Mouse (Mus musculus): ENCODE results near the gene Sept9. TPM values are rescaled to one million over a fixed set of nuclear protein-coding genes. Genes with fewer than 3 reads are reported as not detected.

The Sept9 gene
- total RNA-seq, 1 experiment from 2014 or later = 171 TPM

- ATAC-seq (replicated peaks in 1 of 2; ENCODE audit: insufficient read depth in 1 of 2, low FRiP score in 2 of 2, low TSS enrichment in 1 of 2, low read depth in 1 of 2, poor library complexity in 2 of 2, severe bottlenecking in 2 of 2) = no peak
Measured at GRCm38 (mm10) chr11:117201846-117202245, 2.4 kb downstream of the Sept9 start.

- ATAC-seq (replicated peaks in 1 of 2; ENCODE audit: insufficient read depth in 1 of 2, low FRiP score in 2 of 2, low TSS enrichment in 1 of 2, low read depth in 1 of 2, poor library complexity in 2 of 2, severe bottlenecking in 2 of 2) = no peak
Measured at GRCm38 (mm10) chr11:117204606-117205005, 5.1 kb downstream of the Sept9 start.

GRCm38 (mm10) chr11:117205042-117205441 is 5.6 kb downstream of the Sept9 start:
- no peak for ATAC-seq (replicated peaks in 1 of 2; ENCODE audit: insufficient read depth in 1 of 2, low FRiP score in 2 of 2, low TSS enrichment in 1 of 2, low read depth in 1 of 2, poor library complexity in 2 of 2, severe bottlenecking in 2 of 2)

- ATAC-seq (replicated peaks in 1 of 2; ENCODE audit: insufficient read depth in 1 of 2, low FRiP score in 2 of 2, low TSS enrichment in 1 of 2, low read depth in 1 of 2, poor library complexity in 2 of 2, severe bottlenecking in 2 of 2) = no peak
Measured at GRCm38 (mm10) chr11:117205447-117205846, 6.0 kb downstream of the Sept9 start.

GRCm38 (mm10) chr11:117207436-117207835 is 8.0 kb downstream of the Sept9 start:
- no peak for ATAC-seq (replicated peaks in 1 of 2; ENCODE audit: insufficient read depth in 1 of 2, low FRiP score in 2 of 2, low TSS enrichment in 1 of 2, low read depth in 1 of 2, poor library complexity in 2 of 2, severe bottlenecking in 2 of 2)

GRCm38 (mm10) chr11:117208151-117208673 is 8.8 kb downstream of the Sept9 start:
- ATAC-seq (replicated peaks in 1 of 2; ENCODE audit: insufficient read depth in 1 of 2, low FRiP score in 2 of 2, low TSS enrichment in 1 of 2, low read depth in 1 of 2, poor library complexity in 2 of 2, severe bottlenecking in 2 of 2) = no peak

- ATAC-seq (replicated peaks in 1 of 2; ENCODE audit: insufficient read depth in 1 of 2, low FRiP score in 2 of 2, low TSS enrichment in 1 of 2, low read depth in 1 of 2, poor library complexity in 2 of 2, severe bottlenecking in 2 of 2) = no peak
Measured at GRCm38 (mm10) chr11:117216713-117217112, 17.3 kb downstream of the Sept9 start.

GRCm38 (mm10) chr11:117218070-117218469 is 18.6 kb downstream of the Sept9 start:
- ATAC-seq (replicated peaks in 1 of 2; ENCODE audit: insufficient read depth in 1 of 2, low FRiP score in 2 of 2, low TSS enrichment in 1 of 2, low read depth in 1 of 2, poor library complexity in 2 of 2, severe bottlenecking in 2 of 2) = no peak

- no peak for ATAC-seq (replicated peaks in 1 of 2; ENCODE audit: insufficient read depth in 1 of 2, low FRiP score in 2 of 2, low TSS enrichment in 1 of 2, low read depth in 1 of 2, poor library complexity in 2 of 2, severe bottlenecking in 2 of 2)
Measured at GRCm38 (mm10) chr11:117218498-117218897, 19.0 kb downstream of the Sept9 start.

- peak; percentile 30 to 75; a peak in 2 of 4 replicates for ATAC-seq (replicated peaks in 1 of 2; ENCODE audit: insufficient read depth in 1 of 2, low FRiP score in 2 of 2, low TSS enrichment in 1 of 2, low read depth in 1 of 2, poor library complexity in 2 of 2, severe bottlenecking in 2 of 2)
Measured at GRCm38 (mm10) chr11:117220777-117221176, 21.3 kb downstream of the Sept9 start.

- 0 out of 4 replicates have a peak, but pooled peaks of 1 of the 2 experiments have one; percentile 13 for ATAC-seq (replicated peaks in 1 of 2; ENCODE audit: insufficient read depth in 1 of 2, low FRiP score in 2 of 2, low TSS enrichment in 1 of 2, low read depth in 1 of 2, poor library complexity in 2 of 2, severe bottlenecking in 2 of 2)
Measured at GRCm38 (mm10) chr11:117221182-117221581, 21.7 kb downstream of the Sept9 start.

- ATAC-seq (replicated peaks in 1 of 2; ENCODE audit: insufficient read depth in 1 of 2, low FRiP score in 2 of 2, low TSS enrichment in 1 of 2, low read depth in 1 of 2, poor library complexity in 2 of 2, severe bottlenecking in 2 of 2) = no peak
Measured at GRCm38 (mm10) chr11:117222899-117223298, 23.4 kb downstream of the Sept9 start.

GRCm38 (mm10) chr11:117224804-117225203 is 25.3 kb downstream of the Sept9 start:
- ATAC-seq (replicated peaks in 1 of 2; ENCODE audit: insufficient read depth in 1 of 2, low FRiP score in 2 of 2, low TSS enrichment in 1 of 2, low read depth in 1 of 2, poor library complexity in 2 of 2, severe bottlenecking in 2 of 2) = no peak

GRCm38 (mm10) chr11:117225531-117226213 is 26.2 kb downstream of the Sept9 start:
- no peak for ATAC-seq (replicated peaks in 1 of 2; ENCODE audit: insufficient read depth in 1 of 2, low FRiP score in 2 of 2, low TSS enrichment in 1 of 2, low read depth in 1 of 2, poor library complexity in 2 of 2, severe bottlenecking in 2 of 2)

GRCm38 (mm10) chr11:117226214-117226535 is 26.7 kb downstream of the Sept9 start:
- no peak for ATAC-seq (replicated peaks in 1 of 2; ENCODE audit: insufficient read depth in 1 of 2, low FRiP score in 2 of 2, low TSS enrichment in 1 of 2, low read depth in 1 of 2, poor library complexity in 2 of 2, severe bottlenecking in 2 of 2)

- no peak for ATAC-seq (replicated peaks in 1 of 2; ENCODE audit: insufficient read depth in 1 of 2, low FRiP score in 2 of 2, low TSS enrichment in 1 of 2, low read depth in 1 of 2, poor library complexity in 2 of 2, severe bottlenecking in 2 of 2)
Measured at GRCm38 (mm10) chr11:117228139-117228538, 28.7 kb downstream of the Sept9 start.

- no peak for ATAC-seq (replicated peaks in 1 of 2; ENCODE audit: insufficient read depth in 1 of 2, low FRiP score in 2 of 2, low TSS enrichment in 1 of 2, low read depth in 1 of 2, poor library complexity in 2 of 2, severe bottlenecking in 2 of 2)
Measured at GRCm38 (mm10) chr11:117231551-117231950, 32.1 kb downstream of the Sept9 start.

GRCm38 (mm10) chr11:117232032-117232431 is 32.6 kb downstream of the Sept9 start:
- no peak for ATAC-seq (replicated peaks in 1 of 2; ENCODE audit: insufficient read depth in 1 of 2, low FRiP score in 2 of 2, low TSS enrichment in 1 of 2, low read depth in 1 of 2, poor library complexity in 2 of 2, severe bottlenecking in 2 of 2)

GRCm38 (mm10) chr11:117232886-117233458 is 33.5 kb downstream of the Sept9 start:
- ATAC-seq (replicated peaks in 1 of 2; ENCODE audit: insufficient read depth in 1 of 2, low FRiP score in 2 of 2, low TSS enrichment in 1 of 2, low read depth in 1 of 2, poor library complexity in 2 of 2, severe bottlenecking in 2 of 2) = no peak

All from hematopoietic stem cell, adult 5-6 weeks (primary cell).